Mouse (Mus musculus) ES-Bruce4 (cell line): ENCODE results near the gene Klf15. TPM values are rescaled to one million over a fixed set of nuclear protein-coding genes. Genes with fewer than 3 reads are reported as not detected.

ENCODE experiments used
- H3K27ac ChIP-seq: 2 replicates; pipeline ENCODE4 v1.5.1; 2012; ENCODE audit warnings: low read length, inconsistent platforms; ENCODE audit not compliant: insufficient read depth
- H3K27me3 ChIP-seq: 2 replicates; pipeline ENCODE4 v1.6.1; 2012; ENCODE audit warnings: mild to moderate bottlenecking, low read length, inconsistent platforms; ENCODE audit not compliant: control insufficient read depth, poor library complexity, insufficient read depth, severe bottlenecking
- H3K36me3 ChIP-seq: 2 replicates; pipeline ENCODE4 v1.6.1; 2012; ENCODE audit warnings: inconsistent platforms, mild to moderate bottlenecking, low read length, moderate library complexity; ENCODE audit not compliant: control insufficient read depth, poor library complexity, insufficient read depth, severe bottlenecking
- H3K4me1 ChIP-seq: one replicate; pipeline ENCODE4 v1.8.1; 2011; ENCODE audit warnings: low read length; ENCODE audit not compliant: control insufficient read depth, insufficient read depth
- H3K4me3 ChIP-seq: 2 replicates; pipeline ENCODE4 v1.5.1; 2011; ENCODE audit warnings: low read depth, mild to moderate bottlenecking, low read length
- H3K9ac ChIP-seq: 2 replicates; pipeline ENCODE4 v1.6.1; 2012; ENCODE audit warnings: low read depth, mild to moderate bottlenecking, inconsistent platforms; ENCODE audit not compliant: poor library complexity, severe bottlenecking
- H3K9me3 ChIP-seq: replicated peaks from 2 replicates; pipeline ENCODE4 v1.6.1; 2012; ENCODE audit warnings: mild to moderate bottlenecking, low read length, inconsistent platforms; ENCODE audit not compliant: control insufficient read depth, poor library complexity, insufficient read depth, severe bottlenecking
- CTCF ChIP-seq: IDR thresholded peaks from one replicate; pipeline ENCODE4 v1.8.1; 2011; ENCODE audit warnings: low read depth, low read length
- EP300 ChIP-seq: IDR thresholded peaks from 2 replicates; pipeline ENCODE4 v1.6.1; 2011; ENCODE audit warnings: low read depth, low read length; ENCODE audit not compliant: insufficient read depth
- POLR2A ChIP-seq: IDR thresholded peaks from one replicate; pipeline ENCODE4 v1.8.1; 2011; ENCODE audit warnings: low read length; ENCODE audit not compliant: insufficient read depth
- polyA plus RNA-seq: library from polyadenylated mRNA; stranded (reverse); fragments of >200 nt; gene quantifications from 2 replicates; pipeline ENCODE4 v1.2.4, GENCODE M21; 2011; ENCODE audit warnings: low read depth; ENCODE audit not compliant: missing spikeins, insufficient read depth, insufficient read length

Klf15 gene
- polyA plus RNA-seq, 1 experiment, result 7.4 TPM

DNA sequence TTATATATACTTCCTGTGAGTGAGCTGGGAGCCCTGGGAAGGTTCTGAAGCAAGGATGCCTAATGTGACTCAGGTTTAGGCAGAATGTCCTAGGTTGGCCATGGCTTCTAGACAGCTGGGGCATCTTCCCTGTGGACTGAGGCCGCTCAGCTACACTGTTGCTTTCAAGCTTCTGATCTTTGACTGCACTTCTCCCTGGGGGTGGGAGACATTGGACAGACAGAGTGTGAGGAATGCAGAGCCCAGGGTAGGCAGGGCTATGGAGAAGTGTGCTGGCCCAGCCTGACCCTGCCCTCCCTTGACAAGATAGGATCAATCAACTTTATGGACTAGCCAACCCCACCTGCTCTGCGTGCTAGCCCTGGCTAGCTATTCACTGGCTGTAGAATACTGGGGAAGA lies 1.2 kb upstream of the Klf15 start:
- Histone ChIP-seq H3K9me3 (no peaks in the 10 kb centered on the region), H3K9ac (no peak overlapping the region), H3K4me3 (no peak overlapping the region), H3K27me3 (no peaks in the 10 kb centered on the region), H3K27ac (no peak overlapping the region), H3K36me3 (no peaks in the 10 kb centered on the region), H3K4me1 (no peaks in the 10 kb centered on the region)
- TF ChIP-seq CTCF (no peak), POLR2A (no peak), EP300 (no peak)

- Histone ChIP-seq H3K4me3 (peak overlapping the region; percentile 73), H3K4me1 (no peaks in the 10 kb centered on the region), H3K27ac (no peak overlapping the region), H3K27me3 (no peaks in the 10 kb centered on the region), H3K9ac (peak overlapping the region; percentile 77), H3K9me3 (no peaks in the 10 kb centered on the region), H3K36me3 (no peaks in the 10 kb centered on the region)
- TF ChIP-seq POLR2A (no peak), EP300 (no peak), CTCF (no peak)
These were observed 605 bp upstream of the Klf15 start for GRCm38 (mm10) chr6:90461771-90462170.

DNA sequence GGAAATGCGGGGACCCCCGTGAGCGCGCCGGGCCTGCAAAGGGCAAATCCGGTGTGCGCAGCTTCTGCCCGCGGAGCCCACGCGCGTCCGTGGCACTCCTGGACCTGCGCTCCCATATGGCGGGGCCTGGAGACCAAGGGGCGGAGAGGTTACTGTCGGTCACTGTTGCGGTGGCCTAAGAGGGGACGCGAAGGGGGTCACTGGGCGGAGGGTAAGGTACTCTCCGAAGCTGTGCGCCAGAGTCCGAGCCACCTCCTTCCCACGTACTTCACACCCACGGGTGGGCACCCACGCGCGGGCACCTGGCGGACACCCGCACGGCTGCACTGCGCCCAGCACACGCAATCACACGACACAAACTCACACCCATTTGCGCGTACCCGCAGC lies 458 bp downstream of the Klf15 start:
- H3K27me3 ChIP-seq, result no peaks in the 10 kb centered on the region
- TF ChIP-seq EP300 (no peak), POLR2A (no peak), CTCF (no peak)
- H3K9ac ChIP-seq, result peak overlapping the region; percentile 77
- no peak overlapping the region for H3K27ac ChIP-seq
- peak overlapping the region; percentile 85 for H3K4me3 ChIP-seq
- H3K4me1 ChIP-seq, result no peaks in the 10 kb centered on the region
- H3K9me3 ChIP-seq, result no peaks in the 10 kb centered on the region
- H3K36me3 ChIP-seq, result no peaks in the 10 kb centered on the region

GRCm38 (mm10) chr6:90463228-90463862 lies 969 bp downstream of the Klf15 start:
- H3K27ac ChIP-seq, result no peak overlapping the region
- TF ChIP-seq EP300, result no peak
- TF ChIP-seq CTCF, result no peak
- no peak for TF ChIP-seq POLR2A
- H3K4me1 ChIP-seq, result no peaks in the 10 kb centered on the region
- no peaks in the 10 kb centered on the region for H3K9me3 ChIP-seq
- H3K4me3 ChIP-seq, result peak overlapping the region; percentile 85
- H3K27me3 ChIP-seq, result no peaks in the 10 kb centered on the region
- peak overlapping the region; percentile 77 for H3K9ac ChIP-seq
- no peaks in the 10 kb centered on the region for H3K36me3 ChIP-seq

DNA sequence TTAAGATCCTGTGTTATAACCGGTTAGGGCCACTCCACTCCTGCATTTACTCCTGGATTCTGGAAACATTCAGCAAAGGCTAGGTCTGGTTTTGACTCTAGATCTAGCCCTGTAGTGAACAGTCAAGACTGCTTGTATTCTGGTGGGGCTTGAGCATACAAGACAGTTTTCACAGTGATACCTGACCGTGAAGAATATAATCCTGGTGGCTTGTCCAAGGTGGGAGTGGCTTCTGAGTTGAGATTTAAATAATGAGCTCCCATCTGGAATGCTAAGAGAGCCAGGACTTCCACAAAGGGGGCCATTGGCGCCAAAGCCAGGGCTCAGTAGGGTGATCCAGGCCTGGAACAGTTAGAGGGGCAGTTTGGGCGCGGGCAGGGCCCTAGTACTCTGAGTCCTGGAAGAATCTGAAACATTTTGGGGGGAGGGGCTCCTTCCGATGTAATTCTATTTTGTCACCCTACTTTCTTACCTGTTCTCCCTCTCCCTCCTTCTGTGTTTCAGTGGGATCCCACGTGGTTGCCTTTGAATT lies 1.6 kb downstream of the Klf15 start:
- Histone ChIP-seq H3K9me3 (no peaks in the 10 kb centered on the region), H3K27ac (no peak overlapping the region), H3K36me3 (no peaks in the 10 kb centered on the region), H3K4me3 (peak overlapping the region; percentile 85), H3K9ac (peak overlapping the region; percentile 77), H3K4me1 (no peaks in the 10 kb centered on the region), H3K27me3 (no peaks in the 10 kb centered on the region)
- no peak for TF ChIP-seq POLR2A
- no peak for TF ChIP-seq EP300
- no peak for TF ChIP-seq CTCF

DNA sequence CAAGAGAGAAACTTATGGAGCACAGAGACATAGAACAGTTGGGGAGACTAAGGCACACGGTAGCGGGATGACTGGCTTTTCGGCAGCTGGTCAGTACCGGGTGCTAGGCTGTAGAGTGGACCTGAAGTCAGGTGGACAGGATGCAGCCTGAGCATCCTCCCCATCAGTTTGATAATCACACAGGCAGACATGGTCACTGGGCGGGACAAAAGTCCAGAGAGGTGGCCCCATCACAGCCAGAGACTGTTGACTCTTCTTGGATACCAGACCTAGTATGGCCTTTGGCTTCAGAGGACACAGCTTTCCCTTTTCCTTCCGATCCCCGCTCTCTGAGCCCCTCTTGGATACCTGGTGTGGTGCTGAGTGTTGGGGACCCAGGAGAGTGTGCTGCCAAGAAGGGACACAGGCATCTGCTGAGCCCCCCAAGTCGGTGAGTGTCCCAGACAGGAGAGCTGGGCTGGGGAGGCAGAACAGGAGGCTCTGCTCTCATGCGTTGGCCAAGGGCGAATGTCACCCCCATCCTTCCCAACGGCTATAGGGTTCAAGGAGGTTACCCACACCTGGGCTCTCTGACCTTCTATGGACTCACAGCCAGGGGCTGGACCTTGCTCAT lies 2.8 kb downstream of the Klf15 start:
- no peak overlapping the region for H3K9ac ChIP-seq
- H3K4me3 ChIP-seq, result no peak overlapping the region
- H3K27me3 ChIP-seq, result no peaks in the 10 kb centered on the region
- H3K9me3 ChIP-seq, result no peaks in the 10 kb centered on the region
- no peaks in the 10 kb centered on the region for H3K36me3 ChIP-seq
- H3K4me1 ChIP-seq, result no peaks in the 10 kb centered on the region
- H3K27ac ChIP-seq, result no peak overlapping the region
- TF ChIP-seq CTCF (no peak), EP300 (no peak), POLR2A (no peak)
